Mouse (Mus musculus) CD8-positive naive resting alpha-beta T cell, adult 57 days (primary cell): Measurements from ENCODE around the gene Cars. TPM values are rescaled to one million over a fixed set of nuclear protein-coding genes. Genes with fewer than 3 reads are reported as not detected.

Experiments
- total RNA-seq: library from RNA; stranded (reverse); gene quantifications from one replicate; pipeline ENCODE4 v1.2.4, GENCODE M21; 2023

The Cars gene
- 58.8 TPM for total RNA-seq

DNA sequence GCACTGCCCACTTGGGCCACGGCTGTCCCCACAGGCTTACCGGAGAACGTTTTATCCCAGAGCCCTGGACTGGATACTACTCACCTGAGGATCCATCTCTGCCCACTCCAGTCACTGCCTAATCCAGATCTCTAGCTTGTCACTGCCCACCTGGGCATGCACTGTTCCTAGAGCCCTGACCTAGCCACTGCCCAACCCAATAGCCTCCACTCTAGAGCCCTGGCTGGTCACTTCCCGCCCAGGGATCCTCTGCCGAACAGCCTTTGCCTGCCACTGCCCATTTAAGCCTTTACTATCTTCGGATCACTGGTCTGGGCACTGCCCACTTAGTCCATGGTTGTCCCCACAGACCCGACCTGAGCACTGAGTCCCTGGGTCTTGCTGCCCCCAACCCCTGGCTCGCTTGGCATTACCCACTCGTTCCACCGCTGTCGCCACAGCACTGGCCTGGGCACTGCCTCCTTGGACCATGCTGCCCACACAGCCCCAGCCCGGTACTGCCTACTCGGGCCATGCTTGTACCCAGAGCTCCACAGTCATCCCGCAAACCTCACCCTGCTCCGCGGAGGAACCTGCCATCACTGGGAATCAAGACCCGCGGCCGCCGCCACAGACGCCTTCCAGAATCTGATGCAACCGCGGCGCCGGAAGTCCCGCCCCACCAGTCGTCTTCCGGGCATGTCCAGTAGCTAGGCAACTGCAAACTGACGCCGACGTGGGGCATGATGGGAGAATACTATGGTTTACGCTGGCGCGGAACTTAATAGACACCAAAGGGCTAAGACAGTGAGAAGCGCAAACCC, at the start of gene Cars:
Gene Cars, minus strand, starts transcription at position 663 of the 803 bp plus-strand sequence.

DNA sequence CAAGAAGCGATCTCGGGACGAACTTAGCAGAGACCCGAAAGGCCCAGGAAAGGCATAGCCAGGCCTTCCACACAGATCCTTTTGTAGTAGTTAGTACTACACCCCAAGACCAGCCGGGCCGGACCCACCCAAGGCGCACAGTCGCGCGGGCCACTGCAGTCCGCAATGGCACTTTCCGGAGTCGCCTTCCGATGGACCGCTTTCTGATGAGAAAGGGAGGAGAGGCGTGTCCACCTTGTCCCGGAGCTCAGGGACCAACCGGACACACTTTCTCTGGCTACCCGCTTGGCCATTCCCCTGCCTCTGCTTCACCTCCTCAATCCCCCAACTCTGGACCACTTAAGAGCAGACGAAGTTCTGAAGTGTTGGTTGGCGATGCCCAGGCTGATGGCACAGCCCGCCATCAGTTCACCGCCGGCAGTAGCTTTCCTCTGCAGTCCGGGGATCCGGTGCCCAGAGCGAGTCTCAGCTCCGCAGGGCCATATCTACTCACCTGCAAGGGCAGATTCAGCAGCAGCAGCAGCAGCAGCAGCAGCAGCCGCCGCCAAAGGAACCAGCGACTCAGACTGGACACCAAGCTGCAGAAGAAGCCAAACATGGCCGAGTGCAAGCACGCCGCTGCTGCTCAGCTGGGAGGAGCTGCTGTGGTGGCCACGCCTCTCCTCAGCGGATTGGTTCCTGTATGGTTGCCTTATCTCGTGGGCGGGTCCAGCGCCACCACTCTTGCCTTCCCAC, 49.3 kb upstream of the Cars start, which contains the start of gene Tnfrsf22:
Gene Tnfrsf22, minus strand, starts transcription at position 628 of the 735 bp plus-strand sequence.

DNA sequence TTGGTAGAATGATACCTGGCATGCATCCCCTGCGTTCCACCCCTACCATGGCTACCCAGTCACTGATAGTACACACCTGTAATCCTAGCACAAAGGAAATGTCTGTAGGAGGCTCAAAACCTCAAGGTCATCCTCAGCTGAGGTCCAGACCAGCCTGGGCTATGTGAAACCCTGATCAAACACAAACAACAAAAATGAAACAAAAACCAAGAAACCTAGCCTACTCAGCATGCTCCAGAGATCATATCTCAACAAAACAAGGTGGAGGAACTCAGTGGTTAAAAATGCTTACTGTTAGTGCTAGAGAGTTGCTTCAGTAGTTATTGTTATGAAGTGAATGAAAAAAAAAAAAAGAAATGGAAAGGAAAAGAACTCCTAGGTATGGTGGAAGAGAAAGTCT, 28.6 kb upstream of the Cars start, which contains the start of gene Tnfrsf26:
Gene Tnfrsf26, minus strand, starts transcription at position 183 of the 400 bp plus-strand sequence.

DNA sequence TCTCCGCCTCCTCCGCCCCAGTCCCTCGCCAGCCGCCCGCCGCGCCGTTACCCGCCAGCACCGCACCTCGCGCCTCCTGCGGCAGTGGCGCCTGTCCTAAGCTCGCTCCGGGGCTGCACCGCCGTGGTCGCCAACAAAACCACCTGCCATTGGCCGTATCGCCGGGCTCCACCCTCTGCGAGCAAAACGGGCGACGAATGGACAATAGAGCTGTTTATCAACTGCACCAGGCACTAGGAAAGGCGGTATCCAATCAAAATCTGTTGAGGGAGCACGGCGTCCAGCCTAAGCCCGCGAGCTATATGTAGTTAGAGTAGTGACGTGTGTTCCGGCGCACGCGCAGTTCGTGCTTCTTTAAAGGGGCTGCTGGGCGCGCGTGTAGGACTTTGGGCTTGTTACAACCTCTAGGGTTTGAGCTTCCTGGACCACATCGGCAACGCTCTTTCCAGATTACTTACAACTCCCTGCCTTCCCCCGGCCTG, 50.9 kb downstream of the Cars start, which contains the start of gene Nap1l4:
Gene Nap1l4, minus strand, starts transcription at position 131 of the 482 bp plus-strand sequence.

Other genes with a start within 250 kb of the Cars start
- 2.2 TPM for gene Cdkn1c, start 139.0 kb downstream of the Cars start, total RNA-seq
- not detected for gene Slc22a18, start 126.4 kb downstream of the Cars start, total RNA-seq
- not detected for gene Phlda2, start 96.9 kb downstream of the Cars start, total RNA-seq
- gene Nap1l4, start 51.0 kb downstream of the Cars start, total RNA-seq, result 209 TPM
- 43.1 TPM for gene Tnfrsf26, start 28.6 kb upstream of the Cars start, total RNA-seq
- 23.6 TPM for gene Tnfrsf22, start 49.6 kb upstream of the Cars start, total RNA-seq
- 2.3 TPM for gene Tnfrsf23, start 85.8 kb upstream of the Cars start, total RNA-seq
- 36.6 TPM for gene Osbpl5, start 156.9 kb upstream of the Cars start, total RNA-seq
- not detected for gene Mrgprg, start 166.9 kb upstream of the Cars start, total RNA-seq
- 1.0 TPM for gene Mrgpre, start 184.4 kb upstream of the Cars start, total RNA-seq
- gene Nadsyn1, start 222.8 kb upstream of the Cars start, total RNA-seq, result 13.2 TPM
- gene Dhcr7, start 223.1 kb upstream of the Cars start, total RNA-seq, result 20.1 TPM